Mouse (Mus musculus) embryonic facial prominence, embryonic 14.5 days (tissue): ENCODE results near the gene Nfx1. TPM values are rescaled to one million over a fixed set of nuclear protein-coding genes. Genes with fewer than 3 reads are reported as not detected.

Experiments used
- ATAC-seq: fragments of 200-750 bp; cut with Nextera tagmentation; 2 replicates; pipeline ENCODE4 v1.8.0; 2017; ENCODE audit warnings: low read depth, moderate number of reproducible peaks, moderate TSS enrichment
- DNase-seq: peaks from one replicate; pipeline ENCODE4 v3.0.0-alpha.2; 2015; ENCODE audit warnings: low spot score
- H3K27ac ChIP-seq: fragments of 300-500 bp; sonication (generic); replicated peaks from 2 replicates; pipeline ENCODE4 v1.5.1; 2014; ENCODE audit warnings: low read depth, mild to moderate bottlenecking, low read length, moderate library complexity
- H3K27me3 ChIP-seq: fragments of 300-500 bp; sonication (generic); replicated peaks from 2 replicates; pipeline ENCODE4 v1.6.1; 2014; ENCODE audit warnings: low read length; ENCODE audit not compliant: control insufficient read depth, insufficient read depth
- H3K36me3 ChIP-seq: fragments of 300-500 bp; sonication (generic); 2 replicates; pipeline ENCODE4 v1.6.1; 2014; ENCODE audit warnings: low read length, mixed read lengths; ENCODE audit not compliant: control insufficient read depth, insufficient read depth
- H3K4me1 ChIP-seq: fragments of 300-500 bp; sonication (generic); 2 replicates; pipeline ENCODE4 v1.6.1; 2014; ENCODE audit warnings: antibody characterized with exemption, low read length; ENCODE audit not compliant: control insufficient read depth, insufficient read depth
- H3K4me2 ChIP-seq: fragments of 300-500 bp; sonication (generic); 2 replicates; pipeline ENCODE4 v1.6.1; 2014; ENCODE audit warnings: low read depth, mild to moderate bottlenecking, low read length, moderate library complexity, mixed read lengths
- H3K4me3 ChIP-seq: fragments of 300-500 bp; sonication (generic); 2 replicates; pipeline ENCODE4 v1.5.1; 2014; ENCODE audit warnings: low read depth, mild to moderate bottlenecking, low read length
- H3K9ac ChIP-seq: fragments of 300-500 bp; sonication (generic); 2 replicates; pipeline ENCODE4 v1.6.1; 2014; ENCODE audit warnings: low read depth, mild to moderate bottlenecking, low read length, moderate library complexity, mixed read lengths
- H3K9me3 ChIP-seq: fragments of 300-500 bp; sonication (generic); 2 replicates; pipeline ENCODE4 v1.6.1; 2016; ENCODE audit warnings: low read length; ENCODE audit not compliant: control insufficient read depth
- WGBS: fragments of 180-500 bp; shearing (Covaris S2); extraction: QIAGEN DNeasy Blood & Tissue Kit; methylation state at CpG from one replicate; pipeline ENCODE4 v1.1.7; 2014; 5-methylcytosine and 5-hydroxymethylcytosine counted together
- polyA plus RNA-seq: library from polyadenylated mRNA; unstranded; fragments of >200 nt; fragmentation: Nextera tagmentation; extraction: Ambion mirVana; gene quantifications from 2 replicates; pipeline ENCODE4 v1.2.1, GENCODE M21; 2014

The Nfx1 gene
- polyA plus RNA-seq, 1 experiment from 2014 or later, result 78.4 TPM

GRCm38 (mm10) chr4:40983686-40984085, 13.0 kb downstream of the Nfx1 start:
- Histone ChIP-seq H3K4me1 (no peaks in the 10 kb centered on the region), H3K27ac (no peak overlapping the region), H3K36me3 (peaks cover 96% of the 10 kb centered on the region), H3K4me3 (no peak overlapping the region), H3K4me2 (no peak overlapping the region), H3K9ac (no peak overlapping the region), H3K27me3 (no peaks in the 10 kb centered on the region), H3K9me3 (no peaks in the 10 kb centered on the region)
- ATAC-seq (no peak), DNase-seq (no peak)
- 91% methylated on average over 1 of the region's 1 CpGs for WGBS

GRCm38 (mm10) chr4:40989633-40990032, 18.9 kb downstream of the Nfx1 start:
- no peak overlapping the region for H3K27ac ChIP-seq
- no peak for DNase-seq
- no peak overlapping the region for H3K9ac ChIP-seq
- no peak overlapping the region for H3K4me2 ChIP-seq
- no peak overlapping the region for H3K4me3 ChIP-seq
- H3K36me3 ChIP-seq, result peaks cover 97% of the 10 kb centered on the region
- H3K4me1 ChIP-seq, result no peaks in the 10 kb centered on the region
- WGBS, result 87% methylated on average over 6 of the region's 6 CpGs
- no peaks in the 10 kb centered on the region for H3K9me3 ChIP-seq
- H3K27me3 ChIP-seq, result no peaks in the 10 kb centered on the region
- ATAC-seq, result no peak

- Histone ChIP-seq H3K36me3 (peaks cover 99% of the 10 kb centered on the region), H3K4me2 (no peak overlapping the region), H3K27me3 (no peaks in the 10 kb centered on the region), H3K4me3 (no peak overlapping the region), H3K9ac (no peak overlapping the region), H3K9me3 (no peaks in the 10 kb centered on the region), H3K27ac (no peak overlapping the region), H3K4me1 (no peaks in the 10 kb centered on the region)
- DNase-seq, result no peak
- no peak for ATAC-seq
- 94% methylated on average over 6 of the region's 6 CpGs for WGBS
These were observed 25.6 kb downstream of the Nfx1 start for GRCm38 (mm10) chr4:40996302-40996701.

DNA sequence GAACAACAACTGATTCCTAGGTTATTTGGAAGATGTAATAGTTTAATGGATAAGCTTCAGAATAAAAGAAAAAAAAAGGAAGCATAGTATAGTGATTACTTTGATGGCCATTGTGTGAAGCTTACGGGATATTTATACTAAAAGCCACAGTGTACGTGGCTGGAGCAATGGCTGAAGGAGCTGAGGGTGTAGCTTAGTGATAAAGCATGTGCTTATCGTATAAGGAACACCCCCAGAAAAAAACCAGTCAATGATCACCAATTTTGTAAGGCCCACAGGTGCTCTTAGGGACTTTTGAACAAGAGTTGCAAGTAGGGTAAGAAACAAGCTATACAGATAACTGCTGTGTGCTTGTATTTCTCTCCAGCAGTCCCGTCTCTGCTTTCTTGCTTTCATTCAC, 27.2 kb downstream of the Nfx1 start:
- ATAC-seq, result no peak

GRCm38 (mm10) chr4:41000271-41000670, 29.6 kb downstream of the Nfx1 start:
- H3K4me1 ChIP-seq, result no peaks in the 10 kb centered on the region
- H3K36me3 ChIP-seq, result peaks cover 99% of the 10 kb centered on the region
- no peak for ATAC-seq
- no peak overlapping the region for H3K9ac ChIP-seq
- H3K9me3 ChIP-seq, result no peaks in the 10 kb centered on the region
- H3K4me3 ChIP-seq, result no peak overlapping the region
- H3K4me2 ChIP-seq, result no peak overlapping the region
- H3K27ac ChIP-seq, result no peak overlapping the region
- no peak for DNase-seq
- WGBS, result 92% methylated on average over 1 of the region's 1 CpGs
- H3K27me3 ChIP-seq, result no peaks in the 10 kb centered on the region

More for the DNA sequence above, 27.2 kb downstream of the Nfx1 start:
- no peak overlapping the region for H3K4me3 ChIP-seq
- H3K4me2 ChIP-seq, result no peak overlapping the region
- no peaks in the 10 kb centered on the region for H3K9me3 ChIP-seq
- no peak overlapping the region for H3K9ac ChIP-seq
- H3K4me1 ChIP-seq, result no peaks in the 10 kb centered on the region
- DNase-seq, result no peak
- WGBS, result 93% methylated on average over 4 of the region's 4 CpGs
- no peak overlapping the region for H3K27ac ChIP-seq
- H3K36me3 ChIP-seq, result peaks cover 99% of the 10 kb centered on the region
- no peaks in the 10 kb centered on the region for H3K27me3 ChIP-seq

GRCm38 (mm10) chr4:41000842-41001639, 30.3 kb downstream of the Nfx1 start:
- Histone ChIP-seq H3K9me3 (no peaks in the 10 kb centered on the region), H3K9ac (no peak overlapping the region), H3K36me3 (peaks cover 95% of the 10 kb centered on the region), H3K27me3 (no peaks in the 10 kb centered on the region), H3K4me3 (no peak overlapping the region), H3K4me2 (no peak overlapping the region), H3K4me1 (no peaks in the 10 kb centered on the region), H3K27ac (no peak overlapping the region)
- ATAC-seq (no peak), DNase-seq (no peak)
- WGBS, result 91% methylated on average over 9 of the region's 9 CpGs

DNA sequence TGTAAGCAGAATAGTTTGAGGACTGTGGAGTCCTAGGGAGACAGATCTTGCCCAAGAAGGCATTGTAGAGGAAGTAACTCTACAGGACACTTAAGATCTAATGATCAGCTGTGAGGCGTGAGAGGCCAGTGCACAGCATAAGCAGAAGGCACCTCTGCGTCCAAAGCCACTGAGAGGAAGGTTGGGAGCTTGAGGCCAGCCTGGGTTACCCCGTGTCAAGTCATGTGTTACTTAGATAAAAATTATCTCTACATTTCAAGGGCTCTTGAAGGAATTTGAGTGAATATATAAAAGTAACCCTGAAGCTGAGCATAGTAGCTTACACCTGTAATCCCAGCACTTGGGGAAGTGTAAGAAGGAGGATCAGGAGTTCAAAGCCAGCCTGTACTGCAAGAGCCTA, 42.6 kb downstream of the Nfx1 start:
- H3K36me3 ChIP-seq, result peaks cover 83% of the 10 kb centered on the region
- DNase-seq, result no peak
- H3K27me3 ChIP-seq, result no peaks in the 10 kb centered on the region
- no peak overlapping the region for H3K9ac ChIP-seq
- WGBS, result 90% methylated on average over 3 of the region's 3 CpGs
- no peak overlapping the region for H3K27ac ChIP-seq
- no peak overlapping the region for H3K4me2 ChIP-seq
- H3K9me3 ChIP-seq, result no peaks in the 10 kb centered on the region
- H3K4me1 ChIP-seq, result no peaks in the 10 kb centered on the region
- no peak for ATAC-seq
- no peak overlapping the region for H3K4me3 ChIP-seq

- Histone ChIP-seq H3K36me3 (peaks cover 78% of the 10 kb centered on the region), H3K27ac (no peak overlapping the region), H3K9me3 (no peaks in the 10 kb centered on the region), H3K27me3 (no peaks in the 10 kb centered on the region), H3K4me2 (no peak overlapping the region), H3K9ac (no peak overlapping the region), H3K4me1 (no peaks in the 10 kb centered on the region), H3K4me3 (no peak overlapping the region)
- DNase-seq (no peak), ATAC-seq (no peak)
- WGBS, result 95% methylated on average over 5 of the region's 5 CpGs
These were observed 45.1 kb downstream of the Nfx1 start for GRCm38 (mm10) chr4:41015798-41016197.

- no peaks in the 10 kb centered on the region for H3K4me1 ChIP-seq
- WGBS, result 95% methylated on average over 5 of the region's 5 CpGs
- H3K4me2 ChIP-seq, result no peak overlapping the region
- H3K27me3 ChIP-seq, result no peaks in the 10 kb centered on the region
- no peak overlapping the region for H3K27ac ChIP-seq
- ATAC-seq (no peak), DNase-seq (no peak)
- H3K36me3 ChIP-seq, result peaks cover 79% of the 10 kb centered on the region
- H3K9ac ChIP-seq, result no peak overlapping the region
- no peak overlapping the region for H3K4me3 ChIP-seq
- no peaks in the 10 kb centered on the region for H3K9me3 ChIP-seq
These were observed 50.4 kb downstream of the Nfx1 start for GRCm38 (mm10) chr4:41021094-41021493.
